Mouse (Mus musculus): ENCODE measurements around the gene Pdzd8. TPM values are rescaled to one million over a fixed set of nuclear protein-coding genes. Genes with fewer than 3 reads are reported as not detected.
A peak's percentile ranks its signal among the peaks of the same experiment; 100 is the strongest.

Gene Pdzd8
- polyA plus RNA-seq, 1 experiment from 2014 or later: 8.4 TPM

DNA sequence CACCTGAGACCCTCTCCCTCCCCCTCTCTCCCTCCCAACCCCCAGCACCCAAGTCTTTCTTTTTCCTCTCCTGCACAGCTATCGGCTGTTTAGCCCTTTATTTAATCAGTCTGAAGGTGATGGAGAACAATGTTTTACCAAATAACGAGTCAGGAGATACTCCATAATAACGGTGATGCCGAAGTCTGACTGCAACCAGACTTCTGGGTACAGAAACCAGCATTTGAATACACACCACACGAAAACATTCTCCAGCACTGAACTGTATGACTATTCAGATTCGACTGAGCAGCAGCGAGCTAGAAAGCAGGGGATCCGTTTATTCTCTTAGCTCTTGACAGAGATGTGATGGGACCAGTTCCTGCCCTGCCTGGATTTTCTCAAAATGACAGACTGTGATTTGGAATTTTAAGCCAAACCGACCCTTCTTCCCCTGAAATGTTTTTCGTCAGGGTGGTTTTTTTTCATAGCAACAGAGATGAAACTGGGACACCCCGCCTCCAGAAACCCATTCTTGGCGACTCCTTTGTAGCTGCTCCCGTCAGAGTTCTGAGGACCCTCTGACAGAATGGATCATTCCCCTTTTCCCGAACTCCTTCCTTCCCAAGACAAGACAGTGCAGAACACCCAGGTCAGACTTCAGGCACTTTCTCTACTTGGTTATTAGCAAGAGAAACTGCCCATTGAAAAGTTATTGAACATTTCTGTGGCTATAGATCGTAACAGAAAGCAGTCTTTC is 5.7 kb upstream of the Pdzd8 start:
- Histone ChIP-seq H3K27ac (no peak overlapping the region), H3K9me3 (replicated peaks) (no peaks in the 10 kb centered on the region), H3K9ac (no peak overlapping the region), H3K4me3 (no peak overlapping the region), H3K27me3 (0 out of 2 replicates have a peak, but pooled peaks cover 3% of the 10 kb centered on the region), H3K4me1 (peaks cover 2% of the 10 kb centered on the region; the same call in 1 of the 2 replicates), H3K36me3 (ENCODE audit: poor library complexity, severe bottlenecking) (no peaks in the 10 kb centered on the region), H3K4me2 (no peak overlapping the region)
- WGBS: 67% methylated on average over 15 of the region's 15 CpGs
- no peak for ATAC-seq

DNA sequence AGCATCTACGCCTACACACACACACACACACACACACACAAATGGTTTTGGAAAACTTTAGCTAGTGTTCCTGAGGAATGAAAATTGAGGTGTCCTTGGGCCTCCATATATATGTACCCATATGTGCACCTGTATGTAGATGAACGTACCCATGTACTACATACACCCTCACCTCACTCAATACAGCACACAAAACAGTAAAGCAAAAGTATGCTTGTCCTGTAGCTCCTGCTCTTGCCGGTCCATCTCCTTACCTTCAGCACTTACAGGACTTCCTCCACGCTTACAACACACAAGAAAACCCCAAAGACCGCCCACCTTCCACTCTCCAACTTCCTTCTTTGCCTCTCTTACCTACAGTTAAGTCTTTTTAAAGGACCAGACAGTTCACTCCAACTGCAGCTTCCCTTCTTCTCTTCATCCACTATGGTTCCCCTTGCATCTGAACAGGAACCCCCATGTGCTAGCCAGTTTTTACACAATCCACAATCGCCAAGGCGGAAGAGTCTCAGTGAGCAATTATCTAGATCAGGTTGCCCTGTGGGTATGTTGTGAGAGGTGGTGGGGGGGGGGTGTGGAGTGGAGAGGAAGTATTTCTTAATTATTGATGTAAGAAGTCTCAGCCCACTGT is 4.8 kb upstream of the Pdzd8 start:
- H3K4me1 ChIP-seq: peaks cover 4% of the 10 kb centered on the region; the same call in 1 of the 2 replicates
- no peak overlapping the region for H3K27ac ChIP-seq
- no peak overlapping the region for H3K4me2 ChIP-seq
- no peak overlapping the region for H3K4me3 ChIP-seq
- no peaks in the 10 kb centered on the region for H3K36me3 ChIP-seq (ENCODE audit: poor library complexity, severe bottlenecking)
- H3K9me3 ChIP-seq (replicated peaks): no peaks in the 10 kb centered on the region
- 0 out of 2 replicates have a peak, but pooled peaks cover 3% of the 10 kb centered on the region for H3K27me3 ChIP-seq
- ATAC-seq: no peak
- WGBS: 87% methylated on average over 7 of the region's 7 CpGs
- H3K9ac ChIP-seq: no peak overlapping the region

DNA sequence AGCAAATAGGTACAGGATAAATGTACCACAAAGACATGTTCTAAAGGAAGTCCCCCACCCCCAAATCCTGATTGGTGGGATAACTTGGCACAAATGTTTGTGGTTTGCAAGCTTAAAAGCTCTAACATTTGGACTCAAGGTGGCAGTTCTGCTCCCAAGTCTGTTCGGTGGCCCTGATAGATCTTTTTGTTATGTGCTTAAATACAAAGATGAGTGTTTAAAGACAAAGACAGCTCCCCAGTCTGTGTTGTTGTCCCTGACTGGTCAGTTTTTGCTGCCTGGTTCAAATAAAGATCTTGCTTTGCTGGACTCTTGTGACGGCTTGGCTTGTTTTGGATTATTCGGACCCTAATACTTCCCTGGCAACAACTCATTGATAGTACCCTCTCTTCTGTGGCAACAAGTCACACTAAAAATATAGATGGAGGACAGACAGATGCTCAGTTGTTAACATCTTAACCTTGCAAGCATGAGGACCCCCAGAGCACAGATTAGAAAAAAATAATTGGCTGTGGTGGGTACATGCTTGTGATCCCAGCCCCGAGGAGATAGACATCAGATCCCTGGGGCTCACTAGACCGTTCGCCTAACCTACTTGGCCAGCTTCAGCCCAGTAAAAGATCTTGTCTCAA is 3.9 kb upstream of the Pdzd8 start:
- H3K4me3 ChIP-seq: no peak overlapping the region
- no peak overlapping the region for H3K9ac ChIP-seq
- no peaks in the 10 kb centered on the region for H3K9me3 ChIP-seq (replicated peaks)
- no peaks in the 10 kb centered on the region for H3K36me3 ChIP-seq (ENCODE audit: poor library complexity, severe bottlenecking)
- H3K4me1 ChIP-seq: peaks cover 9% of the 10 kb centered on the region
- H3K27me3 ChIP-seq: 0 out of 2 replicates have a peak, but pooled peaks cover 3% of the 10 kb centered on the region
- no peak overlapping the region for H3K4me2 ChIP-seq
- WGBS: 89% methylated on average over 6 of the region's 6 CpGs
- no peak overlapping the region for H3K27ac ChIP-seq
- ATAC-seq: no peak

DNA sequence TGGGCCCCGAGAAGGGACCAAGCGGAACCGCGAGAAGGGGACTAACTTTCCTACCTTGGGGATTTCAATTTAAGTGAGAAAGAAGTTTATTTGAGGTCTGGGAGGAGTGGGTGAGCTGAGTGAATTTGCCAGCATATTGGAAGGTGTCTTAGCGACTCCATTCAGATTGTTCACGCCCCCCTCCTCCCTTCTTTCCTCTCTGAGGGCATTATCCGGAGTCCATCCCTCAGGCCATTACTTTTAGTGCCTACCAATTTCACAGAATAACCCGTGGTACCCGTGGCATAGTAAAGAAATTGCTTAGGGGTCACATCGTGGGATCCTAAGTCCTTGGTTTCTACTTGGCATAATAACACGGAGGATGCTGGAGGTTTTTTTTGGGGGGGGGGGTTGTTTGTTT is 745 bp upstream of the Pdzd8 start:
- no peaks in the 10 kb centered on the region for H3K9me3 ChIP-seq (replicated peaks)
- H3K4me3 ChIP-seq: peak overlapping the region; percentile 92
- peak overlapping the region; percentile 91 for H3K27ac ChIP-seq
- peak overlapping the region; percentile 91 for H3K4me2 ChIP-seq
- peak overlapping the region; percentile 94 for H3K9ac ChIP-seq
- peaks cover 38% of the 10 kb centered on the region for H3K4me1 ChIP-seq
- WGBS: 4% methylated on average over 11 of the region's 11 CpGs
- no peaks in the 10 kb centered on the region for H3K36me3 ChIP-seq (ENCODE audit: poor library complexity, severe bottlenecking)
- no peak for ATAC-seq
- 0 out of 2 replicates have a peak, but pooled peaks cover 3% of the 10 kb centered on the region for H3K27me3 ChIP-seq

DNA sequence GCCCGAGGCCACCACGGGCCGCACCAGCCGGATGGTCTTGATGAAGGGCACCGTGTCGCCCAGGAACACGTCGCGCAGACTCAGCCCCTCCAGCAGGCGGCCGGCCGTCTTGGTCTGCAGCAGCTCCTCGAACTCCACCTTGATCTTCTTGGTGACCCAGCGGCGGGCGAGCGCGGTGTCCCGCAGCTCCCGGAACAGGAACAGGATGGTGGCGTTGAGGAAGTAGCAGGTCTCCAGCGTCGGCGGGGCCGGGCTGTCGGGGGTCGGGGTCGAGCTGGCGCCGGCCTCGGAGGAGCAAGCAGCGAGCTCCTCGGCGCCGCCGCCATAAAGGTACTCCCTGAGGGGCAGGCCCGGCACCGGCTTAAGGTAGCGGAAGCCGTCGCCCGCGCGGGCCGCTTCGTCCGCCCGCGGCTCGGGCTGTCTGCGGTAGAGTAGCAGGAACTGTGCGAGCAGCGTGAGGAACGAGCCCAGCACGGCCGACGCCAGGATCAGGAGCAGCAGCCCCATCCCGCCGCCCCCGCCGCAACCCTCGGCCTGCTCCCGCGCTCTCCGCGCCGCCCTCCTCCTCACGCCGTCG is 411 bp downstream of the Pdzd8 start:
- peak; percentile 80 for ATAC-seq
- H3K9me3 ChIP-seq (replicated peaks): no peaks in the 10 kb centered on the region
- under 1% methylated on average over 53 of the region's 70 CpGs for WGBS

DNA sequence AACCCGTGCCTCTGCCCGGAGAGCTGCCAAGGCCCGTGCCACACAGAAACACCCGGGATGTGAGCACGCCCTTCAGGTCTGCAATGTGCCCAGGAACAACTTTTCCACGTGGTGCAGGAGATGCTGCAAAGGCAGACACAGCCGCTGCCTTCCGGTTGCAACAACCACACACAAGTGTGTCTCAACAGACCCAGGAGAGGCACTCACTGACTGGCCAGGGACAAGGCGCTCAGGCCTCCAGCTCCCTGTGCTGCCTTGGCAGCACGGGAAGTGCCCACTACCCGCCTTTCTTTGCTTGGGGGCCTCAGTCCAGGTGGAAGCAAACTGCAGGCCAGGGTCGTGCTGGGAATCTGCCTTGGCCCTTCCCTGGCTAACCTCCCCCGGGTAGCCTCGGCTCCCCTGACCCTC is 1.3 kb downstream of the Pdzd8 start:
- WGBS: under 1% methylated on average over 14 of the region's 14 CpGs
- H3K4me2 ChIP-seq: peak overlapping the region; percentile 91

More for the DNA sequence above, 411 bp downstream of the Pdzd8 start:
- peak overlapping the region; percentile 92 for H3K4me3 ChIP-seq
- H3K27ac ChIP-seq: peak overlapping the region; percentile 91
- peak overlapping the region; percentile 94 for H3K9ac ChIP-seq
- 0 out of 2 replicates have a peak, but pooled peaks cover 3% of the 10 kb centered on the region for H3K27me3 ChIP-seq
- H3K4me1 ChIP-seq: peaks cover 44% of the 10 kb centered on the region
- H3K36me3 ChIP-seq (ENCODE audit: poor library complexity, severe bottlenecking): no peaks in the 10 kb centered on the region
- H3K4me2 ChIP-seq: peak overlapping the region; percentile 91

DNA sequence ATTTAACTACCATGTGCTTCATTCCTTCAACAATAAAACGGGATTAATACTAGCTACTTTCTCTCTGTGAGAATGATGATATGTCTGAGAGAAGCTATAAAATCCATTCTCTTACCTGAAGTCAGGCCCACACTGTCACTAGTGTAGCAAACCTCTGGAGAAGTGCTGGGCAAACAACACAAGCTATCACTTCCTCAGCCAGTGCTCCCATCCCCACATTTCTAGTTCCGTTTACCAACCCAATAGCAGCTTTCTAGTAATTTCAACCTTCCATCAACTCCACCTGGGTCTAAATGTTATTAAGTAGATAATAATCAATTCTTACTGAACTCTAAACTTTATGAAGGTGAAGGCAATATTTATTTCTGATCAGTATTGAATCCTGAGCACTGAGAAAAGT is 2.6 kb downstream of the Pdzd8 start:
- ATAC-seq: no peak
- Histone ChIP-seq H3K27ac (no peak overlapping the region), H3K36me3 (ENCODE audit: poor library complexity, severe bottlenecking) (no peaks in the 10 kb centered on the region), H3K27me3 (0 out of 2 replicates have a peak, but pooled peaks cover 1% of the 10 kb centered on the region), H3K9ac (peak overlapping the region; percentile 94), H3K9me3 (replicated peaks) (no peaks in the 10 kb centered on the region), H3K4me2 (peak overlapping the region; percentile 91), H3K4me3 (peak overlapping the region; percentile 92), H3K4me1 (peaks cover 47% of the 10 kb centered on the region)
- 23% methylated on average over 2 of the region's 2 CpGs for WGBS

More for the DNA sequence above, 1.3 kb downstream of the Pdzd8 start:
- no peak overlapping the region for H3K27ac ChIP-seq
- no peaks in the 10 kb centered on the region for H3K36me3 ChIP-seq (ENCODE audit: poor library complexity, severe bottlenecking)
- 0 out of 2 replicates have a peak, but pooled peaks cover 3% of the 10 kb centered on the region for H3K27me3 ChIP-seq
- peak overlapping the region; percentile 94 for H3K9ac ChIP-seq
- ATAC-seq: no peak
- H3K4me1 ChIP-seq: peaks cover 44% of the 10 kb centered on the region
- no peaks in the 10 kb centered on the region for H3K9me3 ChIP-seq (replicated peaks)
- peak overlapping the region; percentile 92 for H3K4me3 ChIP-seq

DNA sequence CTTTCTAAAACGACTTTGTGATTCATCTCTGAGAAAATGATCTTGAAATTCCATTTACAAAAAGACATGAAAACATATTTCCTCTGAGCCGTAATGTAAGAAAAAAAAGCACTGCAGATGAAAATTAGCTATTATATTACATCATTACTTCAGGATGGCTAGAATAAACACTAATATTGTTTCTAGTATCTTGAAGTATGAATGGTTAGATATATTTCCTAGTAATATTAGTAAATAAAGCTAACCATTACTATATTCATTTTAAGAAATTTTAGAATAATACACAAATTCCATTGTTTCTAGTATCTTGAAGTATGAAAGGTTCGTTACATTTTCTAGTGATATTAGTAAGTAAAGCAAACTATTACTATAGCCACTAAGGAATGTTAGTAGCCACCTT is 5.7 kb downstream of the Pdzd8 start:
- Histone ChIP-seq H3K27me3 (no peaks in the 10 kb centered on the region), H3K27ac (no peak overlapping the region), H3K9me3 (replicated peaks) (no peaks in the 10 kb centered on the region), H3K9ac (no peak overlapping the region), H3K36me3 (ENCODE audit: poor library complexity, severe bottlenecking) (no peaks in the 10 kb centered on the region), H3K4me2 (no peak overlapping the region), H3K4me1 (peaks cover 42% of the 10 kb centered on the region), H3K4me3 (no peak overlapping the region)
- 90% methylated on average over 3 of the region's 3 CpGs for WGBS
- ATAC-seq: no peak

DNA sequence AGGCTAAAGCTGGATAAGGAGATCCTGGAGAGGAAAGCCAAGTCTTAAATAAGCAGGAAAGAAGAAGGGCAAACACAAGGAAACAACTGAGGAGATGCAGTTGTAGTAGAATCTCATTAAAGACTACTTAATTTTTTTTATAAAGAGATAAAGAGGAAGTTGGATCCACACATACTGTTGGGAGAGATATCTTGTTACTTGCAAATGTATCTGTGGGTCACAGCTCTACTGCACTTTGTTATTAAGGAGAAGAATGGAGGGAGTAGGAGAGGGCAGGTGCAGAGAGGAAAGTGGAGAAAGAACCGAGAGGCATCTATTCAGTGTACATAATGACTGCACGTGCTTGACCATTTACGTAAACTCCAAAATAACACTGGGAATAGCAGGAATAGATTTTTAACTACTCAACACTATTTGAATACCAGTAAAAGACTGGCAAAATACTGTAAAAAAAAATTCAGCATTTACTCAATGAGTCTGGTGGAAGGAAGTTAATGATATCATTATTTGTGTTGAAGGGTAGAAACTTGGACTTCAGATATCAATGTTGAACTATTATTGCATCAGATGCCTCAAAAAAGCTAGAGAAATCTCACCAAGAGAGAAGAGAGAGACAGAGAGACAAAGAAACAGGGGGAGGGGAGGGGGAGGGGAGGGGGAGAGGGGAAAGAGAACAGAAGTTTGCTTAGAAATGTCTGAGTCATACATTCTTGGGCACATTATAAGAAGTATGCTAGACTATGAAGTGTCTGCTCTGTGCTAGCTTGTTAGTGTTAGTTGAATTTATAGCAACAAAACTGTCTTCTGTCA is 7.5 kb downstream of the Pdzd8 start:
- no peaks in the 10 kb centered on the region for H3K27me3 ChIP-seq
- H3K4me2 ChIP-seq: no peak overlapping the region
- peaks cover 24% of the 10 kb centered on the region for H3K4me1 ChIP-seq
- no peak overlapping the region for H3K9ac ChIP-seq
- no peaks in the 10 kb centered on the region for H3K36me3 ChIP-seq (ENCODE audit: poor library complexity, severe bottlenecking)
- ATAC-seq: no peak
- no peak overlapping the region for H3K27ac ChIP-seq
- H3K9me3 ChIP-seq (replicated peaks): no peaks in the 10 kb centered on the region
- no peak overlapping the region for H3K4me3 ChIP-seq
- WGBS: 55% methylated on average over 3 of the region's 3 CpGs

DNA sequence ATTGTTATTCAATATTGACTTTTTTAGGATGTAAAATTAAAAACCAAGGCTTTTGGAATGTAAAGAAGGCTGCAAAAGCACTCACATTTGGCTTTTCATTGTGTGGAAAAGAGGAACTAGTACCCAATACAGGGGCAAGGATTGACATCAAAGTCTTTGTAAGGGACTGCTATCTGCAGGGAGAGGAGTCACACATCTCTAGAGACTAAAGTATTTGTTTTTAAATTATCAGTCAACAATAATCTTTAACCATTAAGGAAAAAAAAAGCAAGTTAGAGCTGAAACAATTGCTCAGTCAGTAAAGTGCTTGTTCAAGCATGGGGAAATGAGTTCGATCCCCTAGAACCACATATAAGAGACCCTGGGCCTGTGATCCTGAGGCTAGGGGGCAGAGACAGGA is 8.9 kb downstream of the Pdzd8 start:
- ATAC-seq: no peak
- H3K4me3 ChIP-seq: no peak overlapping the region
- H3K27ac ChIP-seq: no peak overlapping the region
- WGBS: 100% methylated on average over 1 of the region's 1 CpGs
- H3K9ac ChIP-seq: no peak overlapping the region
- no peaks in the 10 kb centered on the region for H3K36me3 ChIP-seq (ENCODE audit: poor library complexity, severe bottlenecking)
- H3K27me3 ChIP-seq: no peaks in the 10 kb centered on the region
- no peaks in the 10 kb centered on the region for H3K9me3 ChIP-seq (replicated peaks)
- H3K4me2 ChIP-seq: no peak overlapping the region
- peaks cover 12% of the 10 kb centered on the region for H3K4me1 ChIP-seq

DNA sequence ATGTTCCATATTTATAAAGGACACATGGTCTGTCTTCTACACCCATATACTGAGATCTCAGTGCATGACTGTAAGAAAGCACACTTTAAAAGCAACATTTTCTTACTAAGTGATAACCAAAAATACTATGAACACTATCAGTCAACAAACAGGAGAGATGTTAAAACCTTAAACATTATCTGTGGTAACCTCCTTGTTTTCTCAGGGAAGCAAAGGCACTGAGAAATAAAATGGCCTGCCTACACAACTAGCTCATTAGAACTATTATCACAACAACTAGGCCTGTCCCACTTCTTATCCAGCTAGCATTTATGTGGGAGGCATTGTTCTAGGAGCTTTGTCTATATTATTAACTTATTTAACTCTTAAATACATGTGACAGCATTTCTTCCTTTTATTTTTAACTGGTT is 14.8 kb downstream of the Pdzd8 start:
- H3K36me3 ChIP-seq (ENCODE audit: poor library complexity, severe bottlenecking): peaks cover 5% of the 10 kb centered on the region; the same call in 1 of the 2 replicates
- H3K9ac ChIP-seq: no peak overlapping the region
- H3K4me1 ChIP-seq: no peaks in the 10 kb centered on the region
- H3K27ac ChIP-seq: no peak overlapping the region
- ATAC-seq: no peak
- H3K4me2 ChIP-seq: no peak overlapping the region
- no peaks in the 10 kb centered on the region for H3K27me3 ChIP-seq
- no peaks in the 10 kb centered on the region for H3K9me3 ChIP-seq (replicated peaks)
- H3K4me3 ChIP-seq: no peak overlapping the region
